11 mouse cellular contexts compared by ENCODE assay signal in the genomic region with DNA sequence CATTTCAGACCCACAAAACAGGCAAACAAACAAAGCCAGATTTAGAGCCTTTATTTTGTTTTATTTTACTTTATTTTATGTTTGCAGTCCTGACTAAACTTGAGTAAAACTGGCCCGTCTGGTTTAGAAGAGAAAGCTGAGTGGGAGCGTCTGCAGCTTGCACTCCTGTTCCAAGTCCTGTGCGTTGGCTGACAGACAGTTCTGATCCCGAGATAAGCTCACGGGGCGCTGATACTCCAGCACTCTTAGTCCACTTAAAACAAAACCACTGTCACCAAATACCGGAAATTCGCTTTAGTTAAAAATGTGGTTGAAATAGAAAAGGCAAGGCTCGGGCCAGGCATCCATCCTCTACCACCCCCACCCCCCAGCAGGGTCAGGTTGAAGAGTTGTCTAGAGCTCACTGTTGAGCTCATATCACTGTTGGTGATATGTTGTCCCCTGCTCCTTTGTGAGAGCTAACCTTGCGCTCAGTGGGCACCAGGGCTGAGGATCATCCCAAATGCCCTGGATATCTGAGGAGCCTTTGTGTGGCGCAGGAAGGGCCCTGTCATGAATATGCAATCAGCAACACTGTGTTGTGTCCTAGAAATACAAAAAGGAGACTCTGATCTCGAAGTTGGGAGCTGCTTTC.
DNase-seq lines count a peak whose midpoint lies in the region; ATAC-seq and TF ChIP-seq lines count a peak whose summit lies in the region.
"Had no signal": no experiment of that assay in that cellular context is flagged by ENCODE, and none has a peak within 500 bp of the region (broad histone marks: within the 10 kb centered on the region; RNA-seq: fewer than 3 reads in every experiment).

No protein-coding gene starts in this region.

- no peak overlapping the region; the same call in 1 of the 2 replicates for H3K4me2 ChIP-seq in lung, embryonic 14.5 days
- H3K4me2 ChIP-seq in embryonic facial prominence, embryonic 13.5 days, result peak overlapping the region; percentile 21
- H3K4me2 ChIP-seq in midbrain, embryonic 13.5 days (replicated peaks), result no peak overlapping the region; the same call in 1 of the 2 replicates
- H3K4me2 ChIP-seq: limb, embryonic 12.5 days; neural tube, embryonic 13.5 days had no signal

- peaks cover 30% of the 10 kb centered on the region for H3K4me1 ChIP-seq in lung, embryonic 14.5 days (ENCODE audit: insufficient read depth)
- H3K4me1 ChIP-seq in embryonic facial prominence, embryonic 13.5 days, result peaks cover 70% of the 10 kb centered on the region
- H3K4me1 ChIP-seq in midbrain, embryonic 13.5 days (replicated peaks), result peaks cover 52% of the 10 kb centered on the region

- H3K4me3 ChIP-seq in lung, embryonic 14.5 days (ENCODE audit: low read depth, low read length), result no peak overlapping the region
- no peak overlapping the region for H3K4me3 ChIP-seq in embryonic facial prominence, embryonic 13.5 days
- no peak overlapping the region for H3K4me3 ChIP-seq in midbrain, embryonic 13.5 days (replicated peaks)
- H3K4me3 ChIP-seq: limb, embryonic 12.5 days; neural tube, embryonic 13.5 days had no signal

- DNase-seq in frontal cortex, postnatal 14 days (ENCODE audit: low spot score in 2 of 2), result no peak
- peak; percentile 67 for DNase-seq in lung, embryonic 14.5 days
- no peak for DNase-seq in lung, postnatal 36 days
- no peak for DNase-seq in testis, postnatal 14 days (ENCODE audit: low spot score)
- DNase-seq in ovary, adult 18-20 months (ENCODE audit: low spot score), result no peak
- DNase-seq: cerebellum, postnatal 25 days had no signal

- no peaks in the 10 kb centered on the region for H3K36me3 ChIP-seq in lung, embryonic 14.5 days (ENCODE audit: insufficient read depth)
- H3K36me3 ChIP-seq in embryonic facial prominence, embryonic 13.5 days, result no peaks in the 10 kb centered on the region
- no peaks in the 10 kb centered on the region for H3K36me3 ChIP-seq in midbrain, embryonic 13.5 days
- H3K36me3 ChIP-seq: limb, embryonic 12.5 days; neural tube, embryonic 13.5 days had no signal

- H3K27me3 ChIP-seq in lung, embryonic 14.5 days (ENCODE audit: insufficient read depth, low read length), result no peaks in the 10 kb centered on the region
- H3K27me3 ChIP-seq in embryonic facial prominence, embryonic 13.5 days, result peaks cover 41% of the 10 kb centered on the region
- H3K27me3 ChIP-seq in midbrain, embryonic 13.5 days, result 0 out of 2 replicates have a peak, but pooled peaks cover 2% of the 10 kb centered on the region

- H3K27ac ChIP-seq in lung, embryonic 14.5 days (ENCODE audit: low read depth), result no peak overlapping the region
- H3K27ac ChIP-seq in embryonic facial prominence, embryonic 13.5 days, result peak overlapping the region; percentile 39; the same call in 1 of the 2 replicates
- H3K27ac ChIP-seq in midbrain, embryonic 13.5 days, result peak overlapping the region; percentile 54
- H3K27ac ChIP-seq: limb, embryonic 12.5 days; neural tube, embryonic 13.5 days had no signal

- no peak for TF ChIP-seq CTCF in lung, embryonic 14.5 days (IDR thresholded peaks at IDR 0.05; ENCODE audit: low read depth)

- no peak overlapping the region for H3K9ac ChIP-seq in lung, embryonic 14.5 days
- H3K9ac ChIP-seq in embryonic facial prominence, embryonic 13.5 days, result no peak overlapping the region
- H3K9ac ChIP-seq in midbrain, embryonic 13.5 days (replicated peaks), result 0 out of 2 replicates have a peak overlapping the region, but pooled peaks have one; percentile 2
- H3K9ac ChIP-seq: limb, embryonic 12.5 days; neural tube, embryonic 13.5 days had no signal

- no peaks in the 10 kb centered on the region for H3K9me3 ChIP-seq in lung, embryonic 14.5 days (ENCODE audit: low read depth, low read length)
- H3K9me3 ChIP-seq in embryonic facial prominence, embryonic 13.5 days, result no peaks in the 10 kb centered on the region
- no peaks in the 10 kb centered on the region for H3K9me3 ChIP-seq in midbrain, embryonic 13.5 days
- H3K9me3 ChIP-seq: limb, embryonic 12.5 days; neural tube, embryonic 13.5 days had no signal

- peak; percentile 59 for ATAC-seq in frontal cortex, adult (ENCODE audit: low TSS enrichment)
- ATAC-seq in lung, embryonic 14.5 days (ENCODE audit: insufficient read depth), result no peak
- ATAC-seq in embryonic facial prominence, embryonic 13.5 days (ENCODE audit: insufficient number of reproducible peaks, insufficient read depth, low FRiP score, low TSS enrichment, low read depth), result no peak
- peak; percentile 63; the same call in 1 of the 2 replicates for ATAC-seq in midbrain, embryonic 13.5 days

- WGBS in lung, embryonic 14.5 days, result 26% methylated on average over 12 of the region's 12 CpGs
- 13% methylated on average over 12 of the region's 12 CpGs for WGBS in embryonic facial prominence, embryonic 13.5 days
- WGBS in midbrain, embryonic 13.5 days, result 19% methylated on average over 12 of the region's 12 CpGs

Comparison
In these comparisons a context has a peak if more than half of its experiments do, and no peak if none do; other contexts are left out.
1. ATAC-seq: peak in frontal cortex, adult (single experiment) and midbrain, embryonic 13.5 days (single experiment); none in lung, embryonic 14.5 days (single experiment) and embryonic facial prominence, embryonic 13.5 days (single experiment).